Mouse (Mus musculus) thymus, adult 2 months (tissue): ENCODE results near the gene Foxd2. TPM values are rescaled to one million over a fixed set of nuclear protein-coding genes. Genes with fewer than 3 reads are reported as not detected.

Experiments used
- DNase-seq: peaks from one replicate; pipeline ENCODE4 v3.0.0; 2021
- H3K27ac ChIP-seq: fragments of 200-500 bp; 2 replicates; pipeline ENCODE4 v1.5.1; 2012; ENCODE audit warnings: low read length, control low read depth; ENCODE audit not compliant: control insufficient read depth, insufficient read depth
- H3K27me3 ChIP-seq: fragments of 200-500 bp; 2 replicates; pipeline ENCODE4 v1.6.1; 2012; ENCODE audit warnings: mild to moderate bottlenecking, low read length, moderate library complexity, mixed read lengths; ENCODE audit not compliant: control insufficient read depth, insufficient read depth
- H3K36me3 ChIP-seq: fragments of 200-500 bp; 2 replicates; pipeline ENCODE4 v1.6.1; 2012; ENCODE audit warnings: mild to moderate bottlenecking, low read length, moderate library complexity; ENCODE audit not compliant: control insufficient read depth, insufficient read depth
- H3K4me1 ChIP-seq: fragments of 200-500 bp; replicated peaks from 2 replicates; pipeline ENCODE4 v1.6.1; 2012; ENCODE audit warnings: low read length; ENCODE audit not compliant: control insufficient read depth, insufficient read depth
- H3K4me3 ChIP-seq: fragments of 200-500 bp; 2 replicates; pipeline ENCODE4 v1.5.1; 2012; ENCODE audit warnings: mild to moderate bottlenecking, low read length, control low read depth, moderate library complexity; ENCODE audit not compliant: control insufficient read depth, insufficient read depth
- CTCF ChIP-seq: fragments of 200-500 bp; IDR thresholded peaks from 2 replicates; pipeline ENCODE4 v1.5.1; 2012; ENCODE audit warnings: mild to moderate bottlenecking, control low read depth, low read length, moderate library complexity, borderline replicate concordance; ENCODE audit not compliant: control insufficient read depth, poor library complexity, insufficient read depth; ENCODE audit errors: extremely low read depth
- POLR2A ChIP-seq: fragments of 200-500 bp; IDR thresholded peaks from 2 replicates; pipeline ENCODE4 v1.6.1; 2012; ENCODE audit warnings: mild to moderate bottlenecking, low read length, control low read depth, moderate library complexity; ENCODE audit not compliant: control insufficient read depth, poor library complexity, insufficient read depth; ENCODE audit errors: extremely low read depth
- WGBS: fragments of 180-500 bp; shearing (Covaris S2); methylation state at CpG from one replicate; pipeline ENCODE4 v1.1.7; 2018; 5-methylcytosine and 5-hydroxymethylcytosine counted together
- polyA plus RNA-seq: library from polyadenylated mRNA; depleted of rRNA; stranded (reverse); fragments of >200 nt; gene quantifications from 2 replicates; pipeline ENCODE4 v1.2.3, GENCODE M21; 2012

Gene Foxd2
- polyA plus RNA-seq, 1 experiment = 1.4 TPM

- DNase-seq = no peak
- Histone ChIP-seq H3K4me1 (no peaks in the 10 kb centered on the region), H3K36me3 (no peaks in the 10 kb centered on the region), H3K27me3 (no peaks in the 10 kb centered on the region), H3K4me3 (no peak overlapping the region), H3K27ac (no peak overlapping the region)
- 88% methylated on average over 4 of the region's 4 CpGs for WGBS
- no peak for TF ChIP-seq CTCF
- TF ChIP-seq POLR2A = no peak
Measured at GRCm38 (mm10) chr4:114946416-114946815, 37.7 kb upstream of the Foxd2 start.

GRCm38 (mm10) chr4:114945021-114945420 lies 36.3 kb upstream of the Foxd2 start:
- no peak for TF ChIP-seq POLR2A
- TF ChIP-seq CTCF = no peak
- Histone ChIP-seq H3K27me3 (no peaks in the 10 kb centered on the region), H3K4me1 (no peaks in the 10 kb centered on the region), H3K4me3 (no peak overlapping the region), H3K36me3 (no peaks in the 10 kb centered on the region), H3K27ac (no peak overlapping the region)
- WGBS = 89% methylated on average over 5 of the region's 5 CpGs
- DNase-seq = no peak

- TF ChIP-seq CTCF = no peak
- no peak for TF ChIP-seq POLR2A
- Histone ChIP-seq H3K27me3 (no peaks in the 10 kb centered on the region), H3K36me3 (no peaks in the 10 kb centered on the region)
Measured at GRCm38 (mm10) chr4:114942583-114942982, 33.9 kb upstream of the Foxd2 start.

GRCm38 (mm10) chr4:114942112-114942511 lies 33.4 kb upstream of the Foxd2 start:
- DNase-seq = no peak
- TF ChIP-seq POLR2A (no peak), CTCF (no peak)
- no peak overlapping the region for H3K4me3 ChIP-seq
- H3K27ac ChIP-seq = no peak overlapping the region
- no peaks in the 10 kb centered on the region for H3K4me1 ChIP-seq
- no peaks in the 10 kb centered on the region for H3K36me3 ChIP-seq
- no peaks in the 10 kb centered on the region for H3K27me3 ChIP-seq
- 71% methylated on average over 4 of the region's 4 CpGs for WGBS

More at GRCm38 (mm10) chr4:114942583-114942982, 33.9 kb upstream of the Foxd2 start:
- DNase-seq = no peak
- no peak overlapping the region for H3K4me3 ChIP-seq
- H3K27ac ChIP-seq = no peak overlapping the region
- WGBS = 88% methylated on average over 8 of the region's 8 CpGs
- H3K4me1 ChIP-seq = no peaks in the 10 kb centered on the region

- 96% methylated on average over 4 of the region's 4 CpGs for WGBS
- TF ChIP-seq POLR2A = no peak
- no peaks in the 10 kb centered on the region for H3K27me3 ChIP-seq
- no peak for DNase-seq
- no peak overlapping the region for H3K4me3 ChIP-seq
- no peaks in the 10 kb centered on the region for H3K4me1 ChIP-seq
- no peaks in the 10 kb centered on the region for H3K36me3 ChIP-seq
- no peak overlapping the region for H3K27ac ChIP-seq
Measured at GRCm38 (mm10) chr4:114941311-114941710, 32.6 kb upstream of the Foxd2 start.

GRCm38 (mm10) chr4:114938248-114938647 lies 29.6 kb upstream of the Foxd2 start:
- Histone ChIP-seq H3K36me3 (no peaks in the 10 kb centered on the region), H3K4me3 (no peak overlapping the region), H3K4me1 (no peaks in the 10 kb centered on the region), H3K27me3 (no peaks in the 10 kb centered on the region), H3K27ac (no peak overlapping the region)
- TF ChIP-seq POLR2A = no peak
- no peak for TF ChIP-seq CTCF
- DNase-seq = no peak
- WGBS = 88% methylated on average over 3 of the region's 3 CpGs

GRCm38 (mm10) chr4:114937459-114938047 lies 28.9 kb upstream of the Foxd2 start:
- no peaks in the 10 kb centered on the region for H3K27me3 ChIP-seq

More at GRCm38 (mm10) chr4:114937459-114938047, 28.9 kb upstream of the Foxd2 start:
- no peaks in the 10 kb centered on the region for H3K4me1 ChIP-seq
- no peak for TF ChIP-seq POLR2A
- no peak for TF ChIP-seq CTCF
- H3K4me3 ChIP-seq = no peak overlapping the region
- 89% methylated on average over 4 of the region's 4 CpGs for WGBS
- H3K27ac ChIP-seq = no peak overlapping the region
- DNase-seq = no peak
- H3K36me3 ChIP-seq = no peaks in the 10 kb centered on the region
